Comparison of ENCODE assay signal across 8 mouse cellular contexts in the genomic region with DNA sequence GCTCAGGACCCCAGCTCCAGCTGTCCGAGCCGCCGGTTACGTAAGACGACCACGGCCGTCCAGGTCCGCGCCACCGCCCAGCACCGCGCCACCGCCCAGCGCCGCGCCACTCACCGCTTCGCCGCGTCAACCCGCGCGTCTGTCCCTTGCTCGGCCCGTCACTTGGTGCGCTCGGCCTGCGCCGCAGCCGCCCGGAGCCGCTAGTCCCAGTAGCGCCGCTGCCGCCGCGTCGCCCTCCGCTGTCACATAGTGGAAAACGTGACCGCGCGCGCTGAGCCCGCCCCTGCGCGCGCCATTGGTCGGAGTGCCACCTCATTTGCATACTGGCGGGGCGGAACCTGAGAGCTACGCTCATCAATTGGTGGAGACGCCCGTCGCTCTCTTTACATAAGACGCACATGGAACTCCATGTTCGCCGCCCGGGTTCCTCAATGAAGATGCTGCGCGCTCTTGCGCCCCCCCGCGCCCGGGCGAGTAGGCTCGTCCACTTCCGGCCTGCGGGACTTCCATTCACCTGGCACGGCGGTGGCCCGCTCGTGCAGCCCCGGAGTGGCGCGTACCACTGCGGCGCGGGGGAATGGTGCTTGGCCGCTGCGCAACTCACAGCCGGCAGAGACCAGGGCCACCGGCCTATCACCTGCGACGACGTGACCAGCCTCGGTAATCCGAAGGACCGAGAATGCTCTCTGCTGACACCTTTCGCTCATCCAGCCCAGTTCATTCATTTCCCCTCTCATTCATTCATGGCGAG. TPM values are rescaled to one million over a fixed set of nuclear protein-coding genes. Genes with fewer than 3 reads are reported as not detected.
DNase-seq lines count a peak whose midpoint lies in the region; ATAC-seq and TF ChIP-seq lines count a peak whose summit lies in the region.

Per2 (minus strand) TSS at position 266 of the 751 bp plus-strand sequence.

- POLR2A ChIA-PET in Patski (lab: Charles Lee): interaction anchor here (0.9 to 1.0 kb wide), 2 partner anchors 24 kb away, joined by 3 read pairs; no protein-coding TSS in a partner anchor

- peak; percentile 91 for DNase-seq in Patski (ENCODE audit: low read depth, low spot score)
- peak; percentile 99 for DNase-seq in cerebellum, postnatal 10 days
- peak; percentile 99 to 100 for DNase-seq in frontal cortex, postnatal 10 days (ENCODE audit: low spot score in 2 of 2)
- DNase-seq in layer of hippocampus, postnatal 14 days (ENCODE audit: low spot score in 2 of 2): peak; percentile 99 to 100
- DNase-seq in lung, postnatal 10 days: peak; percentile 99
- peak; percentile 95 for DNase-seq in ovary, postnatal 14 days (ENCODE audit: low spot score)
- peak; percentile 99 for DNase-seq in thymus, postnatal 10 days (ENCODE audit: low spot score in 2 of 2)

- in situ Hi-C loops in Patski (cut with MboI; ENCODE audit: low pct_unique_long_range_greater_than_20kb): no loop called here

- H3K27ac ChIP-seq in hindbrain, embryonic 12.5 days: peak within 1 kb of the TSS; percentile 71

- ATAC-seq in Patski: peak; percentile 44
- ATAC-seq in hindbrain, embryonic 12.5 days (ENCODE audit: low FRiP score): peak; percentile 98

- peak within 1 kb of the TSS; percentile 63 for H3K9ac ChIP-seq in hindbrain, embryonic 12.5 days

- H3K9me3 ChIP-seq in hindbrain, embryonic 12.5 days (replicated peaks): no peaks in the 10 kb centered on the region

- TF ChIP-seq CTCF in Patski (IDR thresholded peaks at IDR 0.05): no peak

- peak within 1 kb of the TSS; percentile 69 for H3K4me3 ChIP-seq in hindbrain, embryonic 12.5 days

- CTCF ChIA-PET in Patski (lab: Charles Lee): interaction anchor here (1.0 to 5.7 kb wide), 6 partner anchors 15 to 32 kb away, joined by 3 to 31 read pairs (median 6); no protein-coding TSS in a partner anchor

- H3K4me1 ChIP-seq in hindbrain, embryonic 12.5 days: peaks cover 42% of the 10 kb centered on the region

- WGBS in hindbrain, embryonic 12.5 days: under 1% methylated on average over 89 of the region's 91 CpGs

- H3K27me3 ChIP-seq in Patski: no peaks in the 10 kb centered on the region
- peaks cover 13% of the 10 kb centered on the region; the same call in 1 of the 2 replicates for H3K27me3 ChIP-seq in hindbrain, embryonic 12.5 days

- H3K4me2 ChIP-seq in hindbrain, embryonic 12.5 days (replicated peaks): peak within 1 kb of the TSS; percentile 71

- no peaks in the 10 kb centered on the region for H3K36me3 ChIP-seq in hindbrain, embryonic 12.5 days

RNA-seq across cellular contexts. Expression of gene Per2, which starts in this region (rescaled TPM):
- polyA plus RNA-seq in Patski (2021): 9.7 TPM
- 3.6 and 3.8 TPM in 2 replicates for polyA plus RNA-seq in hindbrain, embryonic 12.5 days (2016; fragmentation: Nextera tagmentation; extraction: Ambion mirVana)
- total RNA-seq in layer of hippocampus, postnatal 14 days (2021): 10 to 100 TPM; 24.2 to 28.6 TPM

Comparison
In these comparisons a context has a peak if more than half of its experiments do, and no peak if none do; other contexts are left out.
1. Peak in every context shown above with its lines: DNase-seq, ATAC-seq, H3K4me3 ChIP-seq and H3K27ac ChIP-seq.